In genomic region chr10:42092500-42092899, GRCm38 (mm10) we compare ENCODE assay signal across 10 mouse cellular contexts.
A peak's percentile ranks its signal among the peaks of the same experiment; 100 is the strongest.
DNase-seq lines count a peak whose midpoint lies in the region; ATAC-seq and TF ChIP-seq lines count a peak whose summit lies in the region.
"Had no signal": no experiment of that assay in that cellular context is flagged by ENCODE, and none has a peak within 500 bp of the region (broad histone marks: within the 10 kb centered on the region; RNA-seq: fewer than 3 reads in every experiment).

No protein-coding gene starts in this region.

- WGBS in kidney, embryonic 15.5 days = 75% methylated on average over 6 of the region's 6 CpGs
- WGBS in hindbrain, embryonic 16.5 days = 36% methylated on average over 6 of the region's 6 CpGs
- WGBS in lung, embryonic 14.5 days = 73% methylated on average over 6 of the region's 6 CpGs

- peak; percentile 93 for DNase-seq in kidney, adult 11 months
- peak; percentile 57 to 72 for DNase-seq in adrenal gland, adult 18-20 months (ENCODE audit: low spot score in 2 of 2)
- DNase-seq in fat pad, adult 2 months (ENCODE audit: extremely low read depth, low read depth, low spot score) = peak; percentile 34
- peak; percentile 33 for DNase-seq in lung, embryonic 14.5 days
- no peak for DNase-seq in T-cell, adult 2 months (ENCODE audit: low spot score)

- H3K4me3 ChIP-seq in kidney, embryonic 15.5 days (replicated peaks) = no peak overlapping the region
- no peak overlapping the region for H3K4me3 ChIP-seq in hindbrain, embryonic 16.5 days (ENCODE audit: low read length)
- H3K4me3 ChIP-seq in lung, embryonic 14.5 days (ENCODE audit: low read depth, low read length) = no peak overlapping the region
- H3K4me3 ChIP-seq: liver, embryonic 15.5 days; stomach, embryonic 15.5 days had no signal

- TF ChIP-seq CTCF in lung, embryonic 14.5 days (IDR thresholded peaks at IDR 0.05; ENCODE audit: low read depth) = no peak

- no peak for ATAC-seq in kidney, embryonic 15.5 days (replicated peaks; ENCODE audit: low FRiP score)
- peak; percentile 67 for ATAC-seq in hindbrain, embryonic 16.5 days
- ATAC-seq in lung, embryonic 14.5 days (ENCODE audit: insufficient read depth) = no peak
- no peak for ATAC-seq in megakaryocyte progenitor cell, adult 5-6 weeks (replicated peaks; ENCODE audit: poor library complexity)

- H3K9me3 ChIP-seq in kidney, embryonic 15.5 days (replicated peaks) = no peaks in the 10 kb centered on the region
- H3K9me3 ChIP-seq in hindbrain, embryonic 16.5 days (ENCODE audit: control insufficient read depth, low read length) = no peaks in the 10 kb centered on the region
- H3K9me3 ChIP-seq in lung, embryonic 14.5 days (ENCODE audit: low read depth, low read length) = no peaks in the 10 kb centered on the region
- H3K9me3 ChIP-seq: liver, embryonic 15.5 days; stomach, embryonic 15.5 days had no signal

- H3K4me1 ChIP-seq in kidney, embryonic 15.5 days = peaks cover 27% of the 10 kb centered on the region
- peaks cover 10% of the 10 kb centered on the region for H3K4me1 ChIP-seq in hindbrain, embryonic 16.5 days (ENCODE audit: control insufficient read depth, insufficient read depth, low read depth, low read length)
- H3K4me1 ChIP-seq in lung, embryonic 14.5 days (ENCODE audit: insufficient read depth) = peaks cover 14% of the 10 kb centered on the region

- no peak overlapping the region for H3K9ac ChIP-seq in kidney, embryonic 15.5 days
- H3K9ac ChIP-seq in hindbrain, embryonic 16.5 days (ENCODE audit: low read depth, low read length) = no peak overlapping the region
- H3K9ac ChIP-seq in lung, embryonic 14.5 days = no peak overlapping the region
- H3K9ac ChIP-seq: liver, embryonic 15.5 days; stomach, embryonic 15.5 days had no signal

- H3K27me3 ChIP-seq in kidney, embryonic 15.5 days = no peaks in the 10 kb centered on the region
- H3K27me3 ChIP-seq in hindbrain, embryonic 16.5 days (replicated peaks; ENCODE audit: control insufficient read depth, insufficient read depth, low read length) = no peaks in the 10 kb centered on the region
- no peaks in the 10 kb centered on the region for H3K27me3 ChIP-seq in lung, embryonic 14.5 days (ENCODE audit: insufficient read depth, low read length)
- H3K27me3 ChIP-seq: liver, embryonic 15.5 days; stomach, embryonic 15.5 days had no signal

- H3K27ac ChIP-seq in kidney, embryonic 15.5 days = no peak overlapping the region
- H3K27ac ChIP-seq in hindbrain, embryonic 16.5 days (ENCODE audit: low read depth, low read length) = no peak overlapping the region
- no peak overlapping the region for H3K27ac ChIP-seq in lung, embryonic 14.5 days (ENCODE audit: low read depth)
- H3K27ac ChIP-seq: liver, embryonic 15.5 days had no signal

- no peaks in the 10 kb centered on the region for H3K36me3 ChIP-seq in kidney, embryonic 15.5 days
- H3K36me3 ChIP-seq in hindbrain, embryonic 16.5 days (ENCODE audit: control insufficient read depth, insufficient read depth, low read length) = no peaks in the 10 kb centered on the region
- no peaks in the 10 kb centered on the region for H3K36me3 ChIP-seq in lung, embryonic 14.5 days (ENCODE audit: insufficient read depth)
- H3K36me3 ChIP-seq: liver, embryonic 15.5 days; stomach, embryonic 15.5 days had no signal

- H3K4me2 ChIP-seq in kidney, embryonic 15.5 days = no peak overlapping the region
- H3K4me2 ChIP-seq in hindbrain, embryonic 16.5 days (ENCODE audit: low read length) = no peak overlapping the region
- H3K4me2 ChIP-seq in lung, embryonic 14.5 days = no peak overlapping the region
- H3K4me2 ChIP-seq: stomach, embryonic 15.5 days had no signal
